Mouse (Mus musculus) stomach, postnatal 0 days (tissue): ENCODE data around the gene Tnni3.

ENCODE experiments used
- CTCF ChIP-seq: IDR thresholded peaks from 2 replicates; pipeline ENCODE4 v1.5.1; 2016; ENCODE audit warnings: antibody characterized with exemption, low read depth, mild to moderate bottlenecking, moderate library complexity
- EP300 ChIP-seq: optimal IDR thresholded peaks from 2 replicates; pipeline ENCODE3; 2016; ENCODE audit warnings: antibody characterized with exemption

DNA sequence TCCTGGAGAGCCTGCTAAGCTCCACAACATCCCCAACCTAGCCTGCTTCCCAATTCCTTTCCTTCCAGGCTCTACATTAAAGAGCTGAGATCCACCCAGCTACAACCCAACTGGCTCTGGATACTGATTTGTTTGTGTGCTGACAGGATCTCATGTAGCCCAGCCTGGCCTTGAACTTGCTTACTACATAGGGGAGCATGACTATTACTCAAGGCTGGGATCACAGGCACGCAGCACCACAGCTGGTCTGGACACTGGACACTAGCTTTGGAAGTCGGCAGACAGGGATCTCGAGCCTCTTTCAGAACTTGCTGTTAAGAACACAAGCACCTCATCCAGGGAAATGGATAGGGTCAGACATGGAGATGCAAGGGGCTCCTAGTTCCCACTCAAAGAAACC lies 27.6 kb downstream of the Tnni3 start:
- TF ChIP-seq CTCF = no peak
- TF ChIP-seq EP300 = no peak
